In genomic region chr6:67415276-67415675, GRCm38 (mm10) we compare ENCODE assay signal across 30 mouse cellular contexts. TPM values are rescaled to one million over a fixed set of nuclear protein-coding genes. Genes with fewer than 3 reads are reported as not detected.
DNase-seq lines count a peak whose midpoint lies in the region; ATAC-seq lines count a peak whose summit lies in the region.
"Had no signal": no experiment of that assay in that cellular context is flagged by ENCODE, and none has a peak within 500 bp of the region (broad histone marks: within the 10 kb centered on the region; RNA-seq: fewer than 3 reads in every experiment).

No protein-coding gene starts in this region.

- peak; percentile 48 for DNase-seq in CD4-positive, CD25-positive, alpha-beta regulatory T cell, adult 2 months (ENCODE audit: low read depth, low spot score)
- peak; percentile 28 for DNase-seq in T-cell, adult 2 months (ENCODE audit: low spot score)
- DNase-seq in thymus, postnatal 14 days: peak; percentile 36
- DNase-seq in ovary, postnatal 36 days (ENCODE audit: low spot score): no peak
- no peak for DNase-seq in left cerebral cortex, postnatal 25 days (ENCODE audit: low spot score in 2 of 2)
- no peak for DNase-seq in hindbrain, embryonic 11.5 days (ENCODE audit: low spot score)
- DNase-seq: adrenal gland, adult 8-10 months; cerebellum, adult 11-12 months; cerebellum, postnatal 10 days; embryo, embryonic 11 days; heart, postnatal 4 days; kidney, postnatal 36 days; liver, embryonic 13.5 days; lung, adult 2 months; lung, postnatal 14 days; retina, postnatal 1 day had no signal

- H3K4me1 ChIP-seq in hindbrain, embryonic 11.5 days (replicated peaks; ENCODE audit: control insufficient read depth, insufficient read depth, low read length): no peaks in the 10 kb centered on the region
- H3K4me1 ChIP-seq: heart, embryonic 15.5 days; kidney, embryonic 15.5 days; limb, embryonic 13.5 days; liver, embryonic 13.5 days; midbrain, embryonic 15.5 days; neural tube, embryonic 15.5 days had no signal

- H3K27ac ChIP-seq in macrophage: 0 out of 2 replicates have a peak overlapping the region, but pooled peaks have one; percentile 19
- H3K27ac ChIP-seq in hindbrain, embryonic 11.5 days (ENCODE audit: low read depth, low read length): no peak overlapping the region
- H3K27ac ChIP-seq: heart, embryonic 15.5 days; kidney, embryonic 15.5 days; limb, embryonic 13.5 days; liver, embryonic 13.5 days; midbrain, embryonic 15.5 days; neural tube, embryonic 15.5 days; stomach, postnatal 0 days had no signal

- H3K27me3 ChIP-seq in hindbrain, embryonic 11.5 days (ENCODE audit: control insufficient read depth, insufficient read depth, low read length): no peaks in the 10 kb centered on the region
- H3K27me3 ChIP-seq: heart, embryonic 15.5 days; kidney, embryonic 15.5 days; limb, embryonic 13.5 days; liver, embryonic 13.5 days; midbrain, embryonic 15.5 days; neural tube, embryonic 15.5 days; Patski had no signal

- WGBS in macrophage (ENCODE audit: missing documents): 38% methylated on average over 5 of the region's 5 CpGs
- WGBS in hindbrain, embryonic 11.5 days: 88% methylated on average over 5 of the region's 5 CpGs

- H3K4me2 ChIP-seq in hindbrain, embryonic 11.5 days (replicated peaks; ENCODE audit: low read depth, low read length): no peak overlapping the region
- H3K4me2 ChIP-seq: heart, embryonic 15.5 days; kidney, embryonic 15.5 days; limb, embryonic 13.5 days; liver, embryonic 13.5 days; midbrain, embryonic 15.5 days; neural tube, embryonic 15.5 days had no signal

- H3K9me3 ChIP-seq in hindbrain, embryonic 11.5 days (ENCODE audit: control insufficient read depth, low read length): no peaks in the 10 kb centered on the region
- H3K9me3 ChIP-seq: G1E; heart, embryonic 15.5 days; kidney, embryonic 15.5 days; limb, embryonic 13.5 days; liver, embryonic 13.5 days; midbrain, embryonic 15.5 days; neural tube, embryonic 15.5 days had no signal

- no peak for ATAC-seq in hindbrain, embryonic 11.5 days (ENCODE audit: low FRiP score)
- ATAC-seq: forebrain, embryonic 14.5 days; hindbrain, embryonic 16.5 days; intestine, postnatal 0 days; Patski had no signal

- no peaks in the 10 kb centered on the region for H3K79me2 ChIP-seq in macrophage (ENCODE audit: inconsistent target)

- H3K4me3 ChIP-seq in macrophage (ENCODE audit: inconsistent target): no peak overlapping the region
- no peak overlapping the region for H3K4me3 ChIP-seq in hindbrain, embryonic 11.5 days (ENCODE audit: low read depth, low read length)
- H3K4me3 ChIP-seq: heart, embryonic 15.5 days; kidney, embryonic 15.5 days; limb, embryonic 13.5 days; liver, embryonic 13.5 days; midbrain, embryonic 15.5 days; myocyte; neural tube, embryonic 15.5 days had no signal

- no peaks in the 10 kb centered on the region for H3K36me3 ChIP-seq in macrophage (ENCODE audit: inconsistent target)
- no peaks in the 10 kb centered on the region for H3K36me3 ChIP-seq in hindbrain, embryonic 11.5 days (ENCODE audit: control insufficient read depth, insufficient read depth, low read length)
- H3K36me3 ChIP-seq: G1E; heart, embryonic 15.5 days; kidney, embryonic 15.5 days; limb, embryonic 13.5 days; liver, embryonic 13.5 days; midbrain, embryonic 15.5 days; neural tube, embryonic 15.5 days had no signal

- intact Hi-C loops in left cerebral cortex, postnatal 25 days (cut with DNase I): no loop called here

- H3K9ac ChIP-seq in hindbrain, embryonic 11.5 days (ENCODE audit: low read depth, low read length): no peak overlapping the region
- H3K9ac ChIP-seq: heart, embryonic 15.5 days; kidney, embryonic 15.5 days; limb, embryonic 13.5 days; liver, embryonic 13.5 days; midbrain, embryonic 15.5 days; neural tube, embryonic 15.5 days had no signal

RNA-seq across cellular contexts. Expression of gene Il12rb2, which starts 39.3 kb away (rescaled TPM):
- total RNA-seq in macrophage (2018; cell fraction: chromatin; rRNA removed): 10 to 100 TPM in 7 of 26 experiments, 1 to 10 TPM in 19; 4.6 to 14.0 (median 8.1) TPM
- total RNA-seq in macrophage (2018; cell fraction: cytosol; rRNA removed): 10 to 100 TPM; 12.0 to 38.1 (median 22.0) TPM
- total RNA-seq in macrophage (2018; cell fraction: nucleus; rRNA removed): 10 to 100 TPM in 23 of 26 experiments, 1 to 10 TPM in 3; 8.7 to 31.6 (median 17.0) TPM
- polyA plus RNA-seq in macrophage (2018): 12.6 to 33.6 TPM (median 23.0 TPM) in 3 replicates
- total RNA-seq in left cerebral cortex, postnatal 25 days (2021): under 1 TPM; 0.11 to 0.18 TPM
- 0.14 TPM in 1 of 2 replicates, not detected in the other for polyA plus RNA-seq in hindbrain, embryonic 11.5 days (2014; fragmentation: Nextera tagmentation; extraction: Ambion mirVana)
- total RNA-seq: gastrocnemius, adult 8-10 months had no signal
- polyA plus RNA-seq: forebrain, embryonic 14.5 days; intestine, postnatal 0 days; kidney, embryonic 15.5 days; myocyte; Patski had no signal

Comparison
In these comparisons a context has a peak if more than half of its experiments do, and no peak if none do; other contexts are left out.
1. DNase-seq: peak in CD4-positive, CD25-positive, alpha-beta regulatory T cell, adult 2 months (single experiment), T-cell, adult 2 months (single experiment) and thymus, postnatal 14 days (single experiment); none in ovary, postnatal 36 days (single experiment), left cerebral cortex, postnatal 25 days (0 of 2) and hindbrain, embryonic 11.5 days (single experiment).
2. RNA of gene Il12rb2, which starts 39.3 kb away (polyA plus RNA-seq): 12.6 to 33.6 TPM in macrophage; 0.14 TPM in hindbrain, embryonic 11.5 days; every median in the first group is over 10 times any median in the second.